Mouse (Mus musculus): ENCODE results near the gene Adamts3. TPM values are rescaled to one million over a fixed set of nuclear protein-coding genes. Genes with fewer than 3 reads are reported as not detected.

The Adamts3 gene
- polyA plus RNA-seq, 1 experiment: 0.12 TPM

DNA sequence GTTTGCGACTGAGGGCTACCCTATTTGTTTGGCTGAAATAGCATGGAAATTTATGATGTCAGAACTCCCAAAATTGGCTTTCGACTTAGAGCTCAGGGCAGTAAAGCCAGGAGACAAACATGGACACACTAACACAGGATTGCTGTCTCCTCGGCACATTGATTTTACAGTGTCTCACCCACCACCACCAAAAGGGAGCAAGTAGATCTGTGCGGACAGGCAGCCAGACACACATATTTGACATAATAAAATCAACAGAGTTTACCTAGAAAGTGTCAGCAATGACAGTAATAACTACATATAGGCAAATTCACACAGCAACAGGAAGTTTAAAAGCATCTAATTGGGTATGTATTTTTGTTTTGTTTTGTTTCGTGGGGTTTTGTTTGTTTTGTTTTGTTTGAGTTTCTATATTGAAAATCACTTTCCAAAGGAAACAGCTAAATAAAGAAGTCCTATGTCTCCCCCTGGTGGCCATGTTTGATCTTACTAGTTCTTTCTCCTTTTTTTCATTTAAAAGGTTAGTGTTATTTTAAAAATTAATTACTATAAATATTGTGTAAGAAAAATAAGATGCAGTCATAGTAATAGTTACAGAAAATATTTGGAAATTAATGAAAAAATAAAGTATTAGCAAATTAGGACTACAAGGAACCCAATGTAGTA, 203.1 kb downstream of the Adamts3 start:
- Histone ChIP-seq H3K4me3 (no peak overlapping the region), H3K27me3 (ENCODE audit: control insufficient read depth, insufficient read depth, insufficient read length) (no peaks in the 10 kb centered on the region), H3ac (ENCODE audit: control insufficient read depth, insufficient read length) (no peak overlapping the region), H3K4me2 (ENCODE audit: low read depth) (peak overlapping the region; percentile 40), H3K36me3 (ENCODE audit: control insufficient read depth, insufficient read depth) (no peaks in the 10 kb centered on the region), H3K79me2 (ENCODE audit: control insufficient read depth, insufficient read depth) (no peaks in the 10 kb centered on the region)
- TF ChIP-seq POLR2A (IDR thresholded peaks at IDR 0.05; ENCODE audit: insufficient read length, low read depth) (no peak), MAX (IDR thresholded peaks at IDR 0.05; ENCODE audit: low read depth) (no peak), MYOG (IDR thresholded peaks at IDR 0.05; ENCODE audit: control insufficient read depth in 1 of 3, insufficient read depth in 1 of 3, insufficient read length in 2 of 3, low read depth in 2 of 3) (no peak)

DNA sequence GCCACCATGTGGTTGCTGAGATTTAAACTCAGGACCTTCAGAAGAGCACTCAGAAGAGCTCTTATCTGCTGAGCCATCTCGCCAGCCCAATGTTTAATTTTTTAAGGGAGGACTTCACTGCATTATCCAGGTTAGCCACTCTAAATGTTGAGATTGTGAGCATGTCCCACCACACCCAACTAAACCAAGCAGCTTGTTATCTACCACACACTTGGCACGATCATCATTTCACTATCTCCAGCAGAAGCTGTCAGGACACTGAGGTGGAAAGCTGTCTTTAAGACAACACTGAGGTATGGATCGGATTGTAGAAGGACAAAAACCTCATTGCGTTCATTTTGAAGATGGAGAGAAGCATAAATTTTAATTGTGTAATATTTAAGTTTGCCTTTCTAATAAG, 205.0 kb downstream of the Adamts3 start:
- H3K27me3 ChIP-seq (ENCODE audit: control insufficient read depth, insufficient read depth, insufficient read length): no peaks in the 10 kb centered on the region
- H3K4me2 ChIP-seq (ENCODE audit: low read depth): no peak overlapping the region
- TF ChIP-seq POLR2A (IDR thresholded peaks at IDR 0.05; ENCODE audit: insufficient read length, low read depth) (no peak), MAX (IDR thresholded peaks at IDR 0.05; ENCODE audit: low read depth) (no peak), MYOG (IDR thresholded peaks at IDR 0.05; ENCODE audit: control insufficient read depth in 1 of 3, insufficient read depth in 1 of 3, insufficient read length in 2 of 3, low read depth in 2 of 3) (no peak), TCF3 (IDR thresholded peaks at IDR 0.05; ENCODE audit: insufficient read length, low read depth) (no peak), POLR2AphosphoS2 (IDR thresholded peaks at IDR 0.05; ENCODE audit: insufficient read length, low read depth) (no peak), CEBPB (IDR thresholded peaks at IDR 0.05; ENCODE audit: insufficient read depth, poor library complexity, severe bottlenecking) (no peak), SRF (IDR thresholded peaks at IDR 0.05; ENCODE audit: control insufficient read depth, insufficient read length, low read depth) (no peak), E2F4 (IDR thresholded peaks at IDR 0.05; ENCODE audit: insufficient read depth) (no peak), MYOD1 (IDR thresholded peaks at IDR 0.05; ENCODE audit: control insufficient read depth in 1 of 3, insufficient read length in 2 of 3, low read depth in 2 of 3) (no peak), USF1 (IDR thresholded peaks at IDR 0.05; ENCODE audit: low read depth) (no peak)
- H3K79me2 ChIP-seq (ENCODE audit: control insufficient read depth, insufficient read depth): no peaks in the 10 kb centered on the region
- H3K4me3 ChIP-seq: no peak overlapping the region
- H3ac ChIP-seq (ENCODE audit: control insufficient read depth, insufficient read length): no peak overlapping the region
- no peaks in the 10 kb centered on the region for H3K36me3 ChIP-seq (ENCODE audit: control insufficient read depth, insufficient read depth)

DNA sequence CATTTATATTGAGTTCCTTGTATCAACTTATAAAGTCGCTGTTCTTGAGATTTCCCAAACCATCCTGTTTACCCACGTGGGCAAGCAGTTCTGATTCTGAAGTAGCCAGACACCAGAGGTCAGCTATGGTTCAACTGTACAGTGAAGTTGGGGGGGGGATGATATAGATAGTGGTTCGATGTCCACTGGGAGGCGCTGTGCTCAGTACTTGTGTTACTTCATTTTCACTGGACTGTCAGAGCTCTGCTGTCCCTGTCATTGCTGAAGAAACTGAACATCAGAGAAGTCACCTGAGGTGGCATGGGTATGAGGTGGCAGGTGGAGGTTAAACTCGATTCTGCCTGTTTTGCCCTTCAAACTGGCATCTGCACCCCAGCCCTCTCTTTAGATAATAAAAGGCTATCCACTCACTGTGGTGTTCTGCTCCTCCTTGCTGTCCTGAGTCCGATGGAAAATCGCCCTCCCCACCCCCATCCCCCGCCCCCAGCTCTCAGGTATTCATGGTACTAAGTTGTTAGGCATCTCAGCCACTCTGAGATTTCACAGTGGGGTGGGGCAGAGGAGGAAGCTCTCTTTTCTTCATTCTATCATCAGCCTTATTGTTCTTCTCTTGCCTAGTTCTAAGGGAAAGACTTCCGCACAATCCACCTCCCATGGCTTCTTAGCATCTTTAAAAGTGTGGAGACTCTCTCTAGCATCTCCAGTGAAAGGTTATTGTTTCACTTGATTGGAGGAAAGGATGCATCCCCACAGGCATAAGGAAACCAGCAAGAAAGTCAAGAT, 208.9 kb downstream of the Adamts3 start:
- TF ChIP-seq E2F4 (IDR thresholded peaks at IDR 0.05; ENCODE audit: insufficient read depth) (no peak), MYOG (IDR thresholded peaks at IDR 0.05; ENCODE audit: control insufficient read depth in 1 of 3, insufficient read depth in 1 of 3, insufficient read length in 2 of 3, low read depth in 2 of 3) (no peak), MAX (IDR thresholded peaks at IDR 0.05; ENCODE audit: low read depth) (no peak), POLR2AphosphoS2 (IDR thresholded peaks at IDR 0.05; ENCODE audit: insufficient read length, low read depth) (no peak), POLR2A (IDR thresholded peaks at IDR 0.05; ENCODE audit: insufficient read length, low read depth) (no peak), CEBPB (IDR thresholded peaks at IDR 0.05; ENCODE audit: insufficient read depth, poor library complexity, severe bottlenecking) (no peak), TCF12 (IDR thresholded peaks at IDR 0.05; ENCODE audit: insufficient read depth, poor library complexity, severe bottlenecking) (no peak), SRF (IDR thresholded peaks at IDR 0.05; ENCODE audit: control insufficient read depth, insufficient read length, low read depth) (no peak), USF1 (IDR thresholded peaks at IDR 0.05; ENCODE audit: low read depth) (no peak), TCF3 (IDR thresholded peaks at IDR 0.05; ENCODE audit: insufficient read length, low read depth) (no peak), MYOD1 (IDR thresholded peaks at IDR 0.05; ENCODE audit: control insufficient read depth in 1 of 3, insufficient read length in 2 of 3, low read depth in 2 of 3) (no peak), REST (IDR thresholded peaks at IDR 0.05; ENCODE audit: insufficient read depth, insufficient read length) (no peak)
- no peaks in the 10 kb centered on the region for H3K36me3 ChIP-seq (ENCODE audit: control insufficient read depth, insufficient read depth)
- H3K79me2 ChIP-seq (ENCODE audit: control insufficient read depth, insufficient read depth): no peaks in the 10 kb centered on the region
- no peak overlapping the region for H3K4me2 ChIP-seq (ENCODE audit: low read depth)
- no peak overlapping the region for H3K4me3 ChIP-seq
- no peaks in the 10 kb centered on the region for H3K27me3 ChIP-seq (ENCODE audit: control insufficient read depth, insufficient read depth, insufficient read length)
- no peak overlapping the region for H3ac ChIP-seq (ENCODE audit: control insufficient read depth, insufficient read length)

DNA sequence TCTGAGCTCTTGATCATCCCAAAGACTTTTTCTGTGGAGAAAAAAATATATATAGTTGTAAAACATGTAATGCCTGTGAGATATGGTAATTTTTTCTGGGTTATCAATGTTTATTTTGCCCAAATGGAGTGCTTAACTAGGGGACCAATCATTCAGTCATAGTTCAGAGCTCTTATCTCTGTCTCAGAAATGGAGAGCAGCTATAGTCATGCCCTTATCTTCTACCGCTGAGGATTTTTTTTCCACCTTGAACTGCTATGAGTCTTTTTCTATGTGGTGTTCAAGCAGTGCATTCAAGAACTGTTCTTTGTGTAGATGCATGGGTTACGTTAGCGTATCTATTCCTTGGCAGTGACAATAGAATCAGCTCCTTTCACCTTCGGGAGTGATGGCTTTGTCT, 210.2 kb downstream of the Adamts3 start:
- no peak overlapping the region for H3K4me3 ChIP-seq

DNA sequence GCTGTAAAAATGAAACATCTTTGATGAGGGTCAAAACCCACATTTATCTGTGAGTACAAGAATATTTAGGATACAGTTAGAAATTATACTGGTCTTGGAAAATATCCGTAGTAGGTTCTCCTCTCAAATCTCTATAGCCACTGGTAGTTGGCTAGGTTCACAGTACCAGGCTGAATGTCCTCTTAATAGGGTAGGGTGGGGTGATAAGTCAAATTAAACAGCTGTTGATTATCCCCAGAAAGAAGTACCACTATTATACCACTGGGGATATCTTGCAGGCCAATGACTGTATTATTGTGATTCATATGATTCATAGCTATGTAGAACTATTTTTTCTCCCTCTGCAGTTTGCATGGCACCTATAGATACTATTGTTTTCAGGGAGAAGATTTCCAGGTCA, 228.8 kb downstream of the Adamts3 start:
- no peak for TF ChIP-seq USF1 (IDR thresholded peaks at IDR 0.05; ENCODE audit: low read depth)
- no peak for TF ChIP-seq CEBPB (IDR thresholded peaks at IDR 0.05; ENCODE audit: insufficient read depth, poor library complexity, severe bottlenecking)
- no peak for TF ChIP-seq MYOG (IDR thresholded peaks at IDR 0.05; ENCODE audit: control insufficient read depth in 1 of 3, insufficient read depth in 1 of 3, insufficient read length in 2 of 3, low read depth in 2 of 3)
- no peak for TF ChIP-seq MAX (IDR thresholded peaks at IDR 0.05; ENCODE audit: low read depth)
- no peak for TF ChIP-seq MYOD1 (IDR thresholded peaks at IDR 0.05; ENCODE audit: control insufficient read depth in 1 of 3, insufficient read length in 2 of 3, low read depth in 2 of 3)
- no peak for TF ChIP-seq REST (IDR thresholded peaks at IDR 0.05; ENCODE audit: insufficient read depth, insufficient read length)
- TF ChIP-seq TCF12 (IDR thresholded peaks at IDR 0.05; ENCODE audit: insufficient read depth, poor library complexity, severe bottlenecking): no peak
- TF ChIP-seq SRF (IDR thresholded peaks at IDR 0.05; ENCODE audit: control insufficient read depth, insufficient read length, low read depth): no peak
- TF ChIP-seq POLR2A (IDR thresholded peaks at IDR 0.05; ENCODE audit: insufficient read length, low read depth): no peak
- TF ChIP-seq TCF3 (IDR thresholded peaks at IDR 0.05; ENCODE audit: insufficient read length, low read depth): no peak
- TF ChIP-seq E2F4 (IDR thresholded peaks at IDR 0.05; ENCODE audit: insufficient read depth): no peak
- TF ChIP-seq POLR2AphosphoS2 (IDR thresholded peaks at IDR 0.05; ENCODE audit: insufficient read length, low read depth): no peak

More for the DNA sequence above, 210.2 kb downstream of the Adamts3 start:
- Histone ChIP-seq H3K4me2 (ENCODE audit: low read depth) (no peak overlapping the region), H3K27me3 (ENCODE audit: control insufficient read depth, insufficient read depth, insufficient read length) (no peaks in the 10 kb centered on the region), H3K79me2 (ENCODE audit: control insufficient read depth, insufficient read depth) (no peaks in the 10 kb centered on the region), H3K36me3 (ENCODE audit: control insufficient read depth, insufficient read depth) (no peaks in the 10 kb centered on the region), H3ac (ENCODE audit: control insufficient read depth, insufficient read length) (no peak overlapping the region)
- no peak for TF ChIP-seq POLR2AphosphoS2 (IDR thresholded peaks at IDR 0.05; ENCODE audit: insufficient read length, low read depth)
- TF ChIP-seq TCF3 (IDR thresholded peaks at IDR 0.05; ENCODE audit: insufficient read length, low read depth): no peak
- no peak for TF ChIP-seq POLR2A (IDR thresholded peaks at IDR 0.05; ENCODE audit: insufficient read length, low read depth)

More for the DNA sequence above, 228.8 kb downstream of the Adamts3 start:
- H3ac ChIP-seq (ENCODE audit: control insufficient read depth, insufficient read length): no peak overlapping the region
- H3K4me2 ChIP-seq (ENCODE audit: low read depth): no peak overlapping the region
- H3K79me2 ChIP-seq (ENCODE audit: control insufficient read depth, insufficient read depth): no peaks in the 10 kb centered on the region
- no peak overlapping the region for H3K4me3 ChIP-seq
- H3K27me3 ChIP-seq (ENCODE audit: control insufficient read depth, insufficient read depth, insufficient read length): no peaks in the 10 kb centered on the region
- H3K36me3 ChIP-seq (ENCODE audit: control insufficient read depth, insufficient read depth): no peaks in the 10 kb centered on the region

Measured in myocyte (in vitro differentiated cells).